Mouse (Mus musculus) forebrain, embryonic 10.5 days (tissue): ENCODE measurements around the gene Lman2. TPM values are rescaled to one million over a fixed set of nuclear protein-coding genes. Genes with fewer than 3 reads are reported as not detected.

ENCODE experiments used
- DNase-seq: peaks from one replicate; pipeline ENCODE4 v3.0.0-alpha.2; 2017; ENCODE audit warnings: low spot score; ENCODE audit errors: extremely low spot score
- H3K27ac ChIP-seq: fragments of 300-500 bp; sonication (generic); 2 replicates; pipeline ENCODE4 v1.5.1; 2016; ENCODE audit warnings: mild to moderate bottlenecking
- H3K27me3 ChIP-seq: fragments of 300-500 bp; sonication (generic); 2 replicates; pipeline ENCODE4 v1.6.1; 2016; ENCODE audit warnings: mild to moderate bottlenecking; ENCODE audit not compliant: poor library complexity, severe bottlenecking
- H3K36me3 ChIP-seq: fragments of 300-500 bp; sonication (generic); replicated peaks from 2 replicates; pipeline ENCODE4 v1.6.1; 2016; ENCODE audit warnings: mild to moderate bottlenecking, moderate library complexity
- H3K4me1 ChIP-seq: fragments of 300-500 bp; sonication (generic); 2 replicates; pipeline ENCODE4 v1.6.1; 2016
- H3K4me3 ChIP-seq: fragments of 300-500 bp; sonication (generic); 2 replicates; pipeline ENCODE4 v1.5.1; 2016; ENCODE audit warnings: mild to moderate bottlenecking, moderate library complexity
- H3K9me3 ChIP-seq: fragments of 300-500 bp; sonication (generic); 2 replicates; pipeline ENCODE4 v1.6.1; 2016; ENCODE audit warnings: mild to moderate bottlenecking, moderate library complexity
- WGBS: fragments of 180-500 bp; shearing (Covaris S2); methylation state at CpG from one replicate; pipeline ENCODE4 v1.1.7; 2016; 5-methylcytosine and 5-hydroxymethylcytosine counted together
- polyA plus RNA-seq: library from polyadenylated mRNA; unstranded; fragments of >200 nt; fragmentation: Nextera tagmentation; extraction: Ambion mirVana; gene quantifications from 2 replicates; pipeline ENCODE4 v1.2.1, GENCODE M21; 2016

Lman2 gene
- polyA plus RNA-seq, 1 experiment from 2014 or later: 97.8 TPM

DNA sequence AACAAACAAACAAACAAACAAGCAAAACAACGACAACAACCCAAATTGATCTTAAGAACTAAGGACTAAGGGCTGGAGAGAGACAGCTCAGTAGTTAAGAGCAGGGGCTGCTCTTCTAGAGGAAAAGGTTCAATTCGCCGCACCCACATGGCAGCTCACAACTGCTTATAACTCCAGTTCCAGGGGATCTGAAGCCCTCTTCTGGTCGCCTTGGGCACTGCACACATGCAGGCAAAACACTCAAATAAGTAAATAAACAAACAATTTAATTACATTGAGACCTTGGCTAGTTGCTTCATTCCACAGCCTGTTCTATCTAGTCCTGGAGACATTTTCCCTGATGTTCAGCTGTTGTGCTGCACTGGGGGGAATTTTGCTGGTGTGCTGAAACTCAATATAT, 30.4 kb upstream of the Lman2 start:
- Histone ChIP-seq H3K4me1 (no peaks in the 10 kb centered on the region; the same call in 1 of the 2 replicates), H3K36me3 (no peaks in the 10 kb centered on the region), H3K27me3 (no peaks in the 10 kb centered on the region; the same call in 1 of the 2 replicates), H3K4me3 (no peak overlapping the region), H3K27ac (no peak overlapping the region), H3K9me3 (no peaks in the 10 kb centered on the region)
- no peak for DNase-seq
- 73% methylated on average over 4 of the region's 4 CpGs for WGBS

GRCm38 (mm10) chr13:55391626-55392029, 29.0 kb upstream of the Lman2 start:
- DNase-seq: no peak
- 83% methylated on average over 1 of the region's 1 CpGs for WGBS
- Histone ChIP-seq H3K9me3 (no peaks in the 10 kb centered on the region), H3K36me3 (no peaks in the 10 kb centered on the region), H3K27ac (no peak overlapping the region), H3K27me3 (no peaks in the 10 kb centered on the region), H3K4me3 (no peak overlapping the region), H3K4me1 (no peaks in the 10 kb centered on the region; the same call in 1 of the 2 replicates)

DNA sequence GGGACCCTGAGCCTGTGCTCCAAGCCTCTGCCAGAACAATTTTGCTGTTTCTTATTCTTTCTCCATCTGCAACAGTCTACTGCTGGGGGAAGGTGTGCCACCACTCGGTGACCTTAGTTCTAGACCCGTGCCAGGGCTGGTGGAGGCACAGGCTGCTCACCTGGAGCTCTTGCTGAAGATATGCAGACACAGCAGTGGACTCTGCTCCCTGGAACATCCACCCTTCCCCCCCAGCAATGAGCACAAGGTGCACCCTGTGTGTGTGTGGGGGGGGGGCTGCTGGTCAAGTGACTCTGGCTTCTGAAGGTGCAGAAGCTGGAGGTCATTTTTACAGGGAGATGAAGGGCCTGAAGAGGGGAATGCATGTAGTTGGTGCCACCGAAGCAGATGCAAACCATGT, 28.1 kb upstream of the Lman2 start:
- Histone ChIP-seq H3K27me3 (no peaks in the 10 kb centered on the region), H3K4me1 (no peaks in the 10 kb centered on the region), H3K36me3 (no peaks in the 10 kb centered on the region), H3K4me3 (no peak overlapping the region), H3K9me3 (no peaks in the 10 kb centered on the region), H3K27ac (no peak overlapping the region)
- WGBS: 91% methylated on average over 3 of the region's 3 CpGs
- no peak for DNase-seq

- no peaks in the 10 kb centered on the region for H3K36me3 ChIP-seq
- peaks cover 66% of the 10 kb centered on the region for H3K27me3 ChIP-seq
- no peak overlapping the region for H3K27ac ChIP-seq
- H3K4me3 ChIP-seq: no peak overlapping the region
- H3K4me1 ChIP-seq: peaks cover 11% of the 10 kb centered on the region
- WGBS: 78% methylated on average over 4 of the region's 4 CpGs
- no peak for DNase-seq
- H3K9me3 ChIP-seq: no peaks in the 10 kb centered on the region
Measured at GRCm38 (mm10) chr13:55381790-55382189, 19.2 kb upstream of the Lman2 start.

GRCm38 (mm10) chr13:55378907-55379580, 16.5 kb upstream of the Lman2 start:
- peaks cover 88% of the 10 kb centered on the region for H3K27me3 ChIP-seq

DNA sequence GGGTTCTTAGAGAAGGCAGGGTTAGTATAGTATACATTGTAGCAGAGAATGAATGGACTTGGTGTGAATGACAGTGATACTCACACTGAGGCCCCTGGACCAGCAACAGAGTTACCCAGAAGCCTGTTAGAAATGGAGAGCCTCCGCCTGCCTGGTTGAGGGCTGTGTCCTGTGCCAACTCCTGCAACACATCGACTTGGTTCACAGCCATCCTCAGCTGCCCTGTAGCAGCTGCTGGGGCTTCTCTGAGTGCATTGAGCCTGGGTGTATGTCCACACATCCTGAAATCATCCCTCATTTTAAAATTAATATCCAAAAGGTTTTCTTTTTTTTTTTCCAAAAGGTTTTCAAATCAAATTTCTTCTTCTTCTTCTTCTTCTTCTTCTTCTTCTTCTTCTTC, 13.3 kb upstream of the Lman2 start:
- Histone ChIP-seq H3K4me3 (no peak overlapping the region), H3K4me1 (peaks cover 11% of the 10 kb centered on the region), H3K27ac (no peak overlapping the region), H3K27me3 (peaks cover 77% of the 10 kb centered on the region), H3K9me3 (no peaks in the 10 kb centered on the region), H3K36me3 (no peaks in the 10 kb centered on the region)
- WGBS: 76% methylated on average over 2 of the region's 2 CpGs
- no peak for DNase-seq

More at GRCm38 (mm10) chr13:55378907-55379580, 16.5 kb upstream of the Lman2 start:
- WGBS: 5% methylated on average over 32 of the region's 32 CpGs
- no peaks in the 10 kb centered on the region for H3K9me3 ChIP-seq
- peaks cover 11% of the 10 kb centered on the region for H3K4me1 ChIP-seq
- no peaks in the 10 kb centered on the region for H3K36me3 ChIP-seq
- no peak overlapping the region for H3K27ac ChIP-seq
- H3K4me3 ChIP-seq: peak overlapping the region; percentile 35
- DNase-seq: no peak

DNA sequence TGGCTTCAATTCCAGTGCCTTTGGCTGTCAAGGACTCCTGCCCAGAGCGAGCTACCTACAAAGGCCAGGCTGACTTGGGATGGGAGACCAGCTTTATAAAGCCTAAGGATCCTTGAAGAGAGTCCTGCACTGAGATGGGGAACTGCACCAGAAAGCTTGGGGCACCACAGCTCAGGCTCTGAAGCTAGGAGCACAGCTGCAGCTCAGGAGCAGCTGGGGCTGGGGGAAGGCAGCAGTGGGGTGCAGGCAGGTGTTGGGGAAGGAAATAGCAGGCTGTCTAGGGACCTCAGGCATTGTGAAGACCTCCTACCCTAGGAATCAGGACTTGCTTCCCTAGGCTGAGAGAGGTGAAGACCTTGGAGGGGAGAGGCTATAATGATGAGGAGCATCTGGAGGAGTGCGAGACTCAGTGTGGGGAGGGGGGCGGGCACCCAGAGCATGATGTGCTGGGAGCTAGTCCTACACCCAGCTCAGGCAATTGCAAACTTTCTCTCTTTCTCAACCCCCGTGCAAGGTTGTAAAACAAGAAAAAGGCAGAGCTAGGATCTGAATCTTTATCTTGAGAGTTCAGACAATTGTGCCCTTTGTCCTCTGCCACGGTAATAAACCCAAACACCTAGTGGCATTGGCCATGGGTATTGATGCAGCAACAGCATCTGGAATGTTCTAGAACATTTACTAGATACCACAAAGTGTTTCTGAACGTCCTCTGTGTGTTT, 11.8 kb upstream of the Lman2 start:
- H3K27me3 ChIP-seq: peaks cover 62% of the 10 kb centered on the region
- 80% methylated on average over 6 of the region's 6 CpGs for WGBS

DNA sequence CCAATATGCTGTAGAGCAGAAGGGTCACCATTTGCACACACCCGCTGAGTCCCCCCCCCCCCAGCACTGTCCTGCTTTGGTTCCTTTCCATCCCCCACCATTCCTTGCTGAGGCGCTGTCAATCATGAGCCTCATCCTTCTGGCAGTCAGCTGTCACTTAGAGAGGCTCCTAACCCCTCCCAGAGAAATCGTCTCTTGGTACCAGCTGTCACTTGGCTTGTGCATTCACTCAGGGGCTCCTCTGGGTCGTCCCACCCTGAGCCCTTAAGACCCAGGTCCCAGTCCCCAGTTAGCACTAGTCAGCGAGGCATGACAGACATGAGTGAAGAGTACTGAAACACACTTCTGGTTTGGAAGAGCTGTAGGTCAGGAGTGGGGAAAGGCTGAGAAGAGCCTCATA, 9.2 kb upstream of the Lman2 start:
- H3K4me3 ChIP-seq: no peak overlapping the region
- H3K4me1 ChIP-seq: no peaks in the 10 kb centered on the region
- WGBS: 67% methylated on average over 5 of the region's 5 CpGs
- no peaks in the 10 kb centered on the region for H3K9me3 ChIP-seq
- H3K27me3 ChIP-seq: peaks cover 38% of the 10 kb centered on the region
- H3K27ac ChIP-seq: no peak overlapping the region
- no peak for DNase-seq
- no peaks in the 10 kb centered on the region for H3K36me3 ChIP-seq

More for the DNA sequence above, 11.8 kb upstream of the Lman2 start:
- no peak for DNase-seq
- H3K27ac ChIP-seq: no peak overlapping the region
- no peaks in the 10 kb centered on the region for H3K36me3 ChIP-seq
- H3K9me3 ChIP-seq: no peaks in the 10 kb centered on the region
- H3K4me3 ChIP-seq: no peak overlapping the region
- H3K4me1 ChIP-seq: peaks cover 7% of the 10 kb centered on the region

DNA sequence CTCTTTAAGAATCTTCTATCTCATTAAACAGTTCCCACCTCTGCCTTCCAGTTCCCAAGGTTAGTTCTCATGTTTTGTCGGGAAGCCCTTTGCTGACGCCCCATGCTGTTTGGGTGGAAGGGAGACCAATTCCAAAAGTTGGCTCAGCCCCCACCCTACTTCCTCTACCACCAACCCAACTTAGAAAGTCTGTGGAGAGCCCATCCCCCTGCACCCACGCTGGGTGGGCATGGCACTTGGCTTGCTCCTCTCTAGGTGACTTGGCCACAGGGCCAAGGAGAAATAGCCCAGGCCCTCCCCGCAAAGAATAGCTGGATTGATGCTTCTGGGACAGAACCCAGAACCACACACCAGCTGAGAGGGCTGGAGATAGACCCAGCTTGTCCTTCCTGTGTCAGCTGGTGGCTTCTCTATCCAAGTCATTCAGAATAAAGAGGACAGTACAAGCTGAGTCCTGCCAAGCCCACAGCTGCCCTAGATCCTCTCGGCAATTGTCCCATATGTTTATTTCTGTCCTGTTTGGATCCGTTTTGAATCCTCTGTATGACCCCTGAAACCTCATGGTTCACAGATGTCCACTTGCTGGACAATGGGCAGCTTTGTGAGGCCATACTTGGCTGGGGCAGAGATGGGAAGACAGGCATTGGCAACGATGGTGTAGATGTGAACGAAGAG, 8.6 kb upstream of the Lman2 start:
- Histone ChIP-seq H3K27me3 (peaks cover 34% of the 10 kb centered on the region), H3K36me3 (no peaks in the 10 kb centered on the region), H3K9me3 (no peaks in the 10 kb centered on the region), H3K4me3 (no peak overlapping the region), H3K4me1 (no peaks in the 10 kb centered on the region), H3K27ac (no peak overlapping the region)
- no peak for DNase-seq
- 72% methylated on average over 8 of the region's 8 CpGs for WGBS

DNA sequence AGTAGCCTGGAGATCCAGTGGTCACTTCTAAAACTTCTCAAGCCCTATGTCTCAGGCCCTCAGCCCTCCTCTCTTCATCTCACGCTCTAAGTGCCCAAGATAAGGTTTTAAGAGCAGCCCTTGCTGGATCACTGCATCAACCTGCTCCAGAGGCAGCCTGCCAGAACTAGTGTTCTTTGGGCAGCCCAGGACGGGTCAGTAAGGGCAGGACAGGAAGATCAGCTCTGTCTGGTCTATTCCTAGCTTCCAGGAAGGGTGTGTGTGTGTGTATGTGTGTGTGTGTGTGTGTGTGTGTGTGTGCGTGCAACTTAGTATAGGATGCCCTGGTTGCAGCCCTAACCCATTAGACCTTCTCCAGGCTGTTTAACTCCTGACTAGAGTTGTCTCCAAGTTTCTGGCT, 7.7 kb upstream of the Lman2 start:
- Histone ChIP-seq H3K4me1 (no peaks in the 10 kb centered on the region), H3K27me3 (peaks cover 25% of the 10 kb centered on the region), H3K4me3 (no peak overlapping the region), H3K27ac (no peak overlapping the region), H3K9me3 (no peaks in the 10 kb centered on the region), H3K36me3 (no peaks in the 10 kb centered on the region)
- no peak for DNase-seq
- WGBS: 67% methylated on average over 3 of the region's 3 CpGs

GRCm38 (mm10) chr13:55369531-55370114, 7.0 kb upstream of the Lman2 start, which contains the start of gene Rgs14:
Gene Rgs14 (plus strand): TSS chr13:55369732.
- no peak for DNase-seq
- no peak within 1 kb of the TSS for H3K4me3 ChIP-seq
- no peak within 1 kb of the TSS for H3K27ac ChIP-seq
- no peaks in the 10 kb centered on the region for H3K4me1 ChIP-seq
- 70% methylated on average over 13 of the region's 13 CpGs for WGBS
- peaks cover 21% of the 10 kb centered on the region for H3K27me3 ChIP-seq
- H3K9me3 ChIP-seq: no peaks in the 10 kb centered on the region
- no peaks in the 10 kb centered on the region for H3K36me3 ChIP-seq

DNA sequence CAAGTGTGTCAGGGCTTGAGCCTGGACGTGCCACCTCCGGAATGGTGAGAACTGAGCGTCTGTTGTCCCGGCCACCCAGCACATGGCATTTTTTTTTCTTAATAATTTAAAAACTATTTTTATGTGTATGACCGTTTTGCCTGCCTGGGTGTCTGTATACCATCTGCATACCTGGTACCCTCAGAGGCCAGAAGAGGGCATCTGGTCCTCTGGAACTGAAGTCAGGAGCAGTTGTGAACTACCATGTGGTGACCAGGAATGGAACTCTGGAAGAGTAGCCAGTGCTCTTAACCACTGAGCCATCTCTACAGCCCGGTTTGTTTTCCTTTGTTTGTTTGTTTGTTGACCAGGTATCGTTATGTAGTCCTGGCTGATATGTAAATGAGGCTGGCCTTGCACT, 5.8 kb upstream of the Lman2 start:
- no peaks in the 10 kb centered on the region for H3K9me3 ChIP-seq
- H3K4me1 ChIP-seq: no peaks in the 10 kb centered on the region
- no peak for DNase-seq
- H3K27me3 ChIP-seq: peaks cover 9% of the 10 kb centered on the region
- H3K27ac ChIP-seq: no peak overlapping the region
- no peaks in the 10 kb centered on the region for H3K36me3 ChIP-seq
- H3K4me3 ChIP-seq: no peak overlapping the region
- 83% methylated on average over 7 of the region's 7 CpGs for WGBS
